Mouse (Mus musculus) MEL (cell line): ENCODE measurements around the gene Catip. TPM values are rescaled to one million over a fixed set of nuclear protein-coding genes. Genes with fewer than 3 reads are reported as not detected.
"Not testable (repeated sequence)": the region's sequence is repeated elsewhere in the genome, so short reads cannot be mapped to it uniquely, and the experiment has no call there.

Experiments
- DNase-seq: peaks from one replicate; pipeline ENCODE4 v3.0.0; 2011; ENCODE audit warnings: low read depth, low spot score
- H3K27ac ChIP-seq: 2 replicates; pipeline ENCODE4 v1.5.1; 2012; ENCODE audit warnings: low read depth, mild to moderate bottlenecking, control low read depth, low read length, moderate library complexity; ENCODE audit not compliant: control insufficient read depth
- H3K27me3 ChIP-seq, 2 experiments: fragments of 150-350 bp in 1 of 2; sonication (generic) in 1 of 2; 2 replicates each; pipeline ENCODE4 v1.6.1; 2012; ENCODE audit warnings: low read length in 2 of 2, mild to moderate bottlenecking in 2 of 2, improper control_type of control experiment in 1 of 2, moderate library complexity in 1 of 2; ENCODE audit not compliant: insufficient read depth in 2 of 2, control insufficient read depth in 1 of 2
- H3K36me3 ChIP-seq, 2 experiments: 2 replicates each; pipeline ENCODE4 v1.6.1; 2012 to 2014; ENCODE audit warnings: low read length in 2 of 2, improper control_type of control experiment in 1 of 2, inconsistent platforms in 1 of 2, mild to moderate bottlenecking in 1 of 2; ENCODE audit not compliant: insufficient read depth in 2 of 2, control insufficient read depth in 1 of 2
- H3K4me1 ChIP-seq, 2 experiments: fragments of 150-350 bp in 1 of 2; sonication (generic) in 1 of 2; 2 replicates each; pipeline ENCODE4 v1.6.1; 2012; ENCODE audit warnings: low read length in 2 of 2, improper control_type of control experiment in 1 of 2, mild to moderate bottlenecking in 1 of 2; ENCODE audit not compliant: insufficient read depth in 2 of 2, control insufficient read depth in 1 of 2
- H3K4me3 ChIP-seq, 2 experiments: fragments of 150-350 bp in 1 of 2; sonication (generic) in 1 of 2; 2 replicates each; pipeline ENCODE4 v1.5.1; 2012; ENCODE audit warnings: low read depth in 2 of 2, low read length in 2 of 2, mild to moderate bottlenecking in 2 of 2, moderate library complexity in 2 of 2, control low read depth in 1 of 2, improper control_type of control experiment in 1 of 2; ENCODE audit not compliant: control insufficient read depth in 1 of 2, insufficient read depth in 1 of 2
- H3K79me2 ChIP-seq: 2 replicates; pipeline ENCODE4 v1.6.1; 2012; ENCODE audit warnings: mild to moderate bottlenecking, low read length, moderate library complexity; ENCODE audit not compliant: control insufficient read depth, poor library complexity, insufficient read depth
- H3K9ac ChIP-seq: 2 replicates; pipeline ENCODE4 v1.6.1; 2012; ENCODE audit warnings: low read depth, mild to moderate bottlenecking, control low read depth, low read length, moderate library complexity; ENCODE audit not compliant: control insufficient read depth, poor library complexity, severe bottlenecking
- H3K9me3 ChIP-seq: fragments of 150-350 bp; sonication (generic); replicated peaks from 2 replicates; pipeline ENCODE4 v1.6.1; 2012; ENCODE audit warnings: mild to moderate bottlenecking, low read length, improper control_type of control experiment, moderate library complexity; ENCODE audit not compliant: insufficient read depth
- CHD1 ChIP-seq: IDR thresholded peaks from 2 replicates; pipeline ENCODE4 v1.6.1; 2012; ENCODE audit warnings: low read depth, mild to moderate bottlenecking, inconsistent platforms, low read length, improper control_type of control experiment
- CTCF ChIP-seq, 3 experiments: IDR thresholded peaks in 2 of 3; conservative IDR thresholded peaks in 1 of 3; 2 replicates each; pipeline ENCODE4 v1.5.1; 2011 to 2012; ENCODE audit warnings: low read length in 3 of 3, low read depth in 2 of 3, mild to moderate bottlenecking in 2 of 3, improper control_type of control experiment in 1 of 3, inconsistent platforms in 1 of 3, mixed read lengths in 1 of 3, moderate library complexity in 1 of 3; ENCODE audit not compliant: control insufficient read depth in 1 of 3, insufficient read depth in 1 of 3, poor library complexity in 1 of 3, severe bottlenecking in 1 of 3
- ELF1 ChIP-seq: IDR thresholded peaks from 2 replicates; pipeline ENCODE4 v1.6.1; 2014; ENCODE audit warnings: low read depth, mild to moderate bottlenecking, inconsistent platforms, low read length, improper control_type of control experiment, moderate library complexity
- ETS1 ChIP-seq: IDR thresholded peaks from 2 replicates; pipeline ENCODE4 v1.6.1; 2012; ENCODE audit warnings: low read depth, mild to moderate bottlenecking, inconsistent platforms, low read length, improper control_type of control experiment, moderate library complexity
- GABPA ChIP-seq: IDR thresholded peaks from 2 replicates; pipeline ENCODE4 v1.6.1; 2012; ENCODE audit warnings: low read depth, mild to moderate bottlenecking, inconsistent platforms, low read length, improper control_type of control experiment, moderate library complexity
- GATA1 ChIP-seq: IDR thresholded peaks from 2 replicates; pipeline ENCODE4 v1.6.1; 2011; ENCODE audit warnings: low read depth, low read length, improper control_type of control experiment
- HCFC1 ChIP-seq: IDR thresholded peaks from 2 replicates; pipeline ENCODE4 v1.6.1; 2012; ENCODE audit warnings: low read depth, mild to moderate bottlenecking, inconsistent platforms, low read length, improper control_type of control experiment, moderate library complexity
- JUND ChIP-seq: IDR thresholded peaks from 2 replicates; pipeline ENCODE4 v1.6.1; 2011; ENCODE audit warnings: low read depth, mild to moderate bottlenecking, improper control_type of control experiment, low read length
- MAX ChIP-seq: IDR thresholded peaks from 2 replicates; pipeline ENCODE4 v1.6.1; 2011; ENCODE audit warnings: low read length, improper control_type of control experiment
- MAZ ChIP-seq: IDR thresholded peaks from 2 replicates; pipeline ENCODE4 v1.6.1; 2012; ENCODE audit warnings: low read depth, mild to moderate bottlenecking, inconsistent platforms, low read length, improper control_type of control experiment
- MXI1 ChIP-seq: IDR thresholded peaks from 2 replicates; pipeline ENCODE4 v1.6.1; 2011; ENCODE audit warnings: mild to moderate bottlenecking, low read depth, low read length, improper control_type of control experiment
- MYC ChIP-seq: IDR thresholded peaks from 2 replicates; pipeline ENCODE4 v1.6.1; 2011; ENCODE audit warnings: low read depth, mild to moderate bottlenecking, low read length, improper control_type of control experiment, moderate library complexity
- NELFE ChIP-seq: IDR thresholded peaks from 2 replicates; pipeline ENCODE4 v1.6.1; 2011; ENCODE audit warnings: low read depth, low read length, improper control_type of control experiment
- NRF1 ChIP-seq: IDR thresholded peaks from 2 replicates; pipeline ENCODE4 v1.6.1; 2014; ENCODE audit warnings: low read depth, mild to moderate bottlenecking, inconsistent platforms, low read length, improper control_type of control experiment, moderate library complexity; ENCODE audit not compliant: poor library complexity, insufficient read depth, severe bottlenecking
- POLR2A ChIP-seq, 2 experiments: IDR thresholded peaks; 2 replicates each; pipeline ENCODE4 v1.6.1; 2011 to 2012; ENCODE audit warnings: low read length in 2 of 2, mild to moderate bottlenecking in 2 of 2, control low read depth in 1 of 2, improper control_type of control experiment in 1 of 2, low read depth in 1 of 2, moderate library complexity in 1 of 2; ENCODE audit not compliant: control insufficient read depth in 1 of 2, insufficient read depth in 1 of 2, poor library complexity in 1 of 2
- POLR2AphosphoS2 ChIP-seq: IDR thresholded peaks from 2 replicates; pipeline ENCODE4 v1.6.1; 2011; ENCODE audit warnings: low read length, improper control_type of control experiment
- POLR2AphosphoS5 ChIP-seq: IDR thresholded peaks from 2 replicates; pipeline ENCODE4 v1.6.1; 2012; ENCODE audit warnings: low read depth, borderline replicate concordance, mild to moderate bottlenecking, inconsistent platforms, low read length, moderate library complexity, mixed read lengths
- RAD21 ChIP-seq: IDR thresholded peaks from 2 replicates; pipeline ENCODE4 v1.6.1; 2011; ENCODE audit warnings: mild to moderate bottlenecking, low read depth, low read length, improper control_type of control experiment
- RCOR1 ChIP-seq: IDR thresholded peaks from 2 replicates; pipeline ENCODE4 v1.6.1; 2012; ENCODE audit warnings: low read depth, mild to moderate bottlenecking, inconsistent platforms, low read length, improper control_type of control experiment
- SIN3A ChIP-seq: IDR thresholded peaks from 2 replicates; pipeline ENCODE4 v1.6.1; 2012; ENCODE audit warnings: low read length, improper control_type of control experiment, inconsistent platforms
- SMC3 ChIP-seq: IDR thresholded peaks from 2 replicates; pipeline ENCODE4 v1.6.1; 2011; ENCODE audit warnings: low read depth, low read length, improper control_type of control experiment
- TAL1 ChIP-seq: IDR thresholded peaks from 2 replicates; pipeline ENCODE4 v1.6.1; 2012; ENCODE audit warnings: mild to moderate bottlenecking, inconsistent platforms, low read length, moderate library complexity, mixed read lengths
- TBP ChIP-seq: IDR thresholded peaks from 2 replicates; pipeline ENCODE4 v1.8.0; 2011; ENCODE audit warnings: low read depth, low read length, improper control_type of control experiment
- TCF12 ChIP-seq: IDR thresholded peaks from 2 replicates; pipeline ENCODE4 v1.6.1; 2014; ENCODE audit warnings: low read depth, mild to moderate bottlenecking, inconsistent platforms, low read length, improper control_type of control experiment, moderate library complexity
- UBTF ChIP-seq: IDR thresholded peaks from 2 replicates; pipeline ENCODE4 v1.6.1; 2012; ENCODE audit warnings: low read depth, mild to moderate bottlenecking, inconsistent platforms, low read length, improper control_type of control experiment, moderate library complexity, borderline replicate concordance; ENCODE audit not compliant: insufficient read depth
- USF1 ChIP-seq: IDR thresholded peaks from 2 replicates; pipeline ENCODE4 v1.6.1; 2014; ENCODE audit warnings: low read depth, mild to moderate bottlenecking, inconsistent platforms, low read length, improper control_type of control experiment, moderate library complexity
- ZC3H11A ChIP-seq: IDR thresholded peaks from 2 replicates; pipeline ENCODE4 v1.6.1; 2012; ENCODE audit warnings: low read depth, mild to moderate bottlenecking, inconsistent platforms, low read length, improper control_type of control experiment
- ZKSCAN1 ChIP-seq: IDR thresholded peaks from 2 replicates; pipeline ENCODE4 v1.6.1; 2012; ENCODE audit warnings: low read depth, mild to moderate bottlenecking, inconsistent platforms, low read length, improper control_type of control experiment, moderate library complexity
- ZMIZ1 ChIP-seq: IDR thresholded peaks from 2 replicates; pipeline ENCODE4 v1.6.1; 2012; ENCODE audit warnings: low read depth, mild to moderate bottlenecking, inconsistent platforms, low read length, improper control_type of control experiment, moderate library complexity
- polyA plus RNA-seq, 2 experiments: library from polyadenylated mRNA; stranded (reverse) in 1 of 2; unstranded in 1 of 2; fragments of >175 nt in 1 of 2; fragments of >200 nt in 1 of 2; gene quantifications; 2 replicates each; pipeline versions ENCODE4 v1.2.1 to v1.2.4; 2012; ENCODE audit warnings: low replicate concordance in 2 of 2, low read depth in 1 of 2; ENCODE audit not compliant: insufficient read length in 2 of 2, insufficient read depth in 1 of 2, missing spikeins in 1 of 2
- total RNA-seq: library from RNA; depleted of rRNA; stranded (reverse); fragments of 300-350 nt; gene quantifications from 2 replicates; pipeline ENCODE4 v1.2.3, GENCODE M21; 2012

Gene Catip
- total and polyA plus RNA-seq, 3 experiments = 0.08 TPM; not detected in 1

DNA sequence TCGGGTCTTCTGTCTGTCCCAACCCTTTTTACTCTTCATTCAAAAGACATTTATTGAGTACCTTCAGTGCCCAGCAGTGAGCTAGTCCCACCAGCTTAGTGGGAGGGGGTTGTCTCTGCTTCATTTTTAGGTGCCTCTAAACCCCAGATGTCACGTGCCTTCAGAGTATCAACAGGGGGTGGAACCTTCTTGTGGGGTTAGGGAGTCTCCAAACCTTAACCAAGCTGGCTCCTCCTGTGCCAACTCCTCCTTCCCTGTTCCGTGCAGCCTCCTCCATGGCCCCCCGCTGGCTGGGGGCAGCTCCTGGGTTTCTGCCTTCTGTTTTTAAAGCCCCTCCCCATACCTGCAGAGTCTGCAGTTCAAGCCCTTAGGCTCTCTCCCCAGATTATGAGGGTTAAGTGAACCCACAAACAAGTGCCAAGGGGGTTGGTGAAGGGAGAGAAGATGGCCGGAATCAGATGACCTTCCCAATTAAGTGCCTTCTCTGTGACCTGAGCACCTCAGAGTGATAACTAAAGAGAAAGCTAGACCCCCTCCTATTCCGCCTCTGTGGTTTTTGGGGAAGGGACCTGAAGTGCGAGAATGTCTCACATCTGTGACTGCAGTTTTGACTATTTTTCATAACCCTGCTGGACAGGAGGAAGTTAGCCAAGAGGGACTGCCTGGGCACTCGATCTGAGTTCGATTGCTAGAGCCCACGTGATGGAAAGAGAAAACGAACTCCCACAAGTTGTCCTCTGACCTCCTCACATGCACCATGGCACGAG is 34.7 kb downstream of the Catip start:
- peak overlapping the region; percentile 31 to 71; a peak in 3 of 4 replicates for H3K4me3 ChIP-seq
- H3K4me1 ChIP-seq = peaks cover 0 to 15% of the 10 kb centered on the region in 2 experiments; a peak in 1 of 4 replicates

DNA sequence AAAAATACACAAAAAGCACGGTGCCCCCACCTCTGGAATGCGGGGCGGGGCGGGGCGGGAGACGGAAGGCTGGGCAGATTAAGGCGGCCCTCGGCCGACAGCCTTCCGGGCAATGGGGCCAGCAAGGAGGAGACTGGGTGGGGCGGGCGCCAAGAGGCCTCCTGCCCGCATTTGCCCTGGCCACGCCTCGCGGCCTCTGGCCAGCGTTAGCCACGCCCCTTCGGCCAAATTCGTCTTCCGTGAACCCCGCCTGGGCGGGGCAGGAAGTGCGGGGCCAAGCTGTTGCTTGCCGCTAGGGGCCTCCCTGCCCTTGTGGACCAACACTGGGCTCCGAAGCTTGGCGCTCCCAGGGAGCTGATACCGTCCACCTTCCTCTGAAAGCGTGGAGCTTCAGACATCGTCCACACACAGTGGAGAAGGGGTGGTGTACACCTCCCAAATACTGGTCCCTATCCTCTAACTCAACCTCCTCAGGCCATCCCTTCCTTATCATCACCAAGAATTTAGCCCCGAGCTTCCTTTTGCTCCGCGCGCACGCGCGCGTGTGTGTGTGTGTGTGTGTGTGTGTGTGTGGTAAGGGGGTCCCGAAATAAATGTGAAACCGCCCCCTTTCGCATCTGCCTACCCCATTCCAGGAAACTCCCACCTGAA is 35.5 kb downstream of the Catip start:
- Histone ChIP-seq H3K27ac (peak overlapping the region; percentile 96), H3K9me3 (no peaks in the 10 kb centered on the region), H3K27me3 (no peaks in the 10 kb centered on the region), H3K36me3 (peaks cover 0 to 20% of the 10 kb centered on the region in 2 experiments; a peak in 2 of 4 replicates), H3K4me3 (peak overlapping the region; percentile 31 to 71), H3K79me2 (peaks cover 6% of the 10 kb centered on the region), H3K4me1 (peaks cover 0 to 22% of the 10 kb centered on the region in 2 experiments; a peak in 2 of 4 replicates), H3K9ac (peak overlapping the region; percentile 87)
- peak; percentile 96 for DNase-seq
- TF ChIP-seq CTCF (IDR thresholded peaks at IDR 0.05 in 2 of 3, conservative IDR thresholded peaks at IDR 0.05 in 1 of 3; ENCODE audit: control insufficient read depth in 1 of 3, insufficient read depth in 1 of 3, low read depth in 2 of 3, low read length in 3 of 3, poor library complexity in 1 of 3, severe bottlenecking in 1 of 3) = peak; percentile 49 to 63 (median 63)
- peak; percentile 62; the same call in 1 of the 2 replicates for TF ChIP-seq MAX
- peak; percentile 79 to 85 for TF ChIP-seq POLR2A (IDR thresholded peaks at IDR 0.05; ENCODE audit: control insufficient read depth in 1 of 2, insufficient read depth in 1 of 2, low read depth in 1 of 2, low read length in 2 of 2, poor library complexity in 1 of 2)
- no peak for TF ChIP-seq SMC3
- peak; percentile 56 for TF ChIP-seq MXI1
- peak; percentile 78 for TF ChIP-seq NRF1
- TF ChIP-seq GATA1 = peak; percentile 42; the same call in 1 of the 2 replicates
- TF ChIP-seq CHD1 = no peak
- TF ChIP-seq MYC = no peak
- TF ChIP-seq ZKSCAN1 = no peak; the same call in 1 of the 2 replicates
- peak; percentile 94 for TF ChIP-seq POLR2AphosphoS2
- peak; percentile 83; the same call in 1 of the 2 replicates for TF ChIP-seq MAZ
- 0 out of 2 replicates have a peak, but pooled peaks have one; percentile 43 for TF ChIP-seq POLR2AphosphoS5
- TF ChIP-seq ZC3H11A = no peak
- peak; percentile 11; the same call in 1 of the 2 replicates for TF ChIP-seq RAD21
- TF ChIP-seq ZMIZ1 = peak; percentile 91
- TF ChIP-seq GABPA = no peak
- peak; percentile 91 for TF ChIP-seq ELF1
- no peak for TF ChIP-seq UBTF
- peak; percentile 84 for TF ChIP-seq NELFE
- TF ChIP-seq RCOR1 = no peak
- peak; percentile 47; the same call in 1 of the 2 replicates for TF ChIP-seq ETS1
- TF ChIP-seq TBP = peak; percentile 71
- TF ChIP-seq JUND = no peak
- TF ChIP-seq TAL1 = no peak
- peak; percentile 45; the same call in 1 of the 2 replicates for TF ChIP-seq TCF12
- TF ChIP-seq SIN3A = peak; percentile 41; the same call in 1 of the 2 replicates
- peak; percentile 75 for TF ChIP-seq HCFC1

More for the DNA sequence above, 34.7 kb downstream of the Catip start:
- H3K9ac ChIP-seq = peak overlapping the region; percentile 87
- peak overlapping the region; percentile 96 for H3K27ac ChIP-seq
- TF ChIP-seq USF1 = peak; percentile 66
- TF ChIP-seq, all 39 proteins: peak for 1; not testable (repeated sequence) for 38
- H3K9me3 ChIP-seq, DNase-seq, H3K27me3 ChIP-seq: not testable (repeated sequence)
- H3K36me3 ChIP-seq = peaks cover 0 to 12% of the 10 kb centered on the region in 2 experiments; a peak in 2 of 4 replicates
- peaks cover 14% of the 10 kb centered on the region for H3K79me2 ChIP-seq
